Mouse (Mus musculus): ENCODE results near the gene Zfp108. TPM values are rescaled to one million over a fixed set of nuclear protein-coding genes. Genes with fewer than 3 reads are reported as not detected.

The Zfp108 gene
- polyA plus RNA-seq (2011; ENCODE audit: insufficient read depth, insufficient read length, low replicate concordance, missing spikeins), result not detected in 2 replicates

GRCm38 (mm10) chr7:24254633-24255474 is at the start of gene Zfp108:
Gene Zfp108, plus strand, starts transcription at chr7:24254794.
- TF ChIP-seq POLR2A (IDR thresholded peaks at IDR 0.05; ENCODE audit: borderline replicate concordance, control insufficient read depth, low read depth, low read length), result no peak
- TF ChIP-seq CTCF (IDR thresholded peaks at IDR 0.05; ENCODE audit: control insufficient read depth, insufficient read depth, low read length), result no peak
- peak within 1 kb of the TSS; percentile 38 for H3K4me3 ChIP-seq (replicated peaks; ENCODE audit: control insufficient read depth, low read depth, low read length)
- 21% methylated on average over 21 of the region's 21 CpGs for WGBS
- H3K27ac ChIP-seq (ENCODE audit: control insufficient read depth, insufficient read depth, low read depth, low read length, poor library complexity), result no peak within 1 kb of the TSS
- no peaks in the 10 kb centered on the region for H3K4me1 ChIP-seq (ENCODE audit: control insufficient read depth, insufficient read depth, low read length)

- Histone ChIP-seq H3K4me3 (replicated peaks; ENCODE audit: control insufficient read depth, low read depth, low read length) (peak overlapping the region; percentile 60), H3K4me1 (ENCODE audit: control insufficient read depth, insufficient read depth, low read length) (no peaks in the 10 kb centered on the region), H3K27ac (ENCODE audit: control insufficient read depth, insufficient read depth, low read depth, low read length, poor library complexity) (no peak overlapping the region)
- TF ChIP-seq CTCF (IDR thresholded peaks at IDR 0.05; ENCODE audit: control insufficient read depth, insufficient read depth, low read length), result no peak
- no peak for TF ChIP-seq POLR2A (IDR thresholded peaks at IDR 0.05; ENCODE audit: borderline replicate concordance, control insufficient read depth, low read depth, low read length)
- 13% methylated on average over 24 of the region's 24 CpGs for WGBS
These were observed 46.9 kb upstream of the Zfp108 start for GRCm38 (mm10) chr7:24207488-24208261.

DNA sequence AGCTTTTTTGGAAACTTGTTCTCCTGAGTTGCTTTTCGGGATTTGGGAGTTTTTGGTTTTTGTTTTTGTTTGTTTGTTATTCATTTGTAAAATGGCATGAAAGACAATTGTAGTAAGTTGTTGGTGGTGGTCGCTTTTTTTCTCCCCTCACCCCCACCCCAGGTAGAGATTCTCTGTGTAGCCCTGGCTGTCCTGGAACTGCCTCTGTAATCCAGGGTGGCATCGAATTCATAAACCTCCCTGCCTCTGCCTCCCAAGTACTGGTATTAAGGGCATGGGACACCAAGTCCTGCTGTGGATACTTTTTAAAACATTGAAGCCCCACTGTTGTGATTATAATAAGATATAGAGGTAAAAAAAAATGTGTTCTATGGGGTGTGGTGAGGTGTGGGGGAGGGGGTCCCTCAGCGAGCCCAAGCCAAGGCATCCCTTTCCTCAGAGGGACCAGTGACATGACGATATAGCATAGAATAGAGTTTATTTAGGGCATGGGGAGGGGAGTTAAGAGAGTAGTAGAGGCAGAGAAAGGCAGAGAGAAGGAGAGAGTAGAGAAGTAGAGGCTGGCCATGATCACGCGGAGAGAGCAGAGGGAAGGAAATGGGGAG is 46.2 kb upstream of the Zfp108 start:
- 46% methylated on average over 7 of the region's 7 CpGs for WGBS
- no peaks in the 10 kb centered on the region for H3K4me1 ChIP-seq (ENCODE audit: control insufficient read depth, insufficient read depth, low read length)
- TF ChIP-seq CTCF (IDR thresholded peaks at IDR 0.05; ENCODE audit: control insufficient read depth, insufficient read depth, low read length), result no peak
- TF ChIP-seq POLR2A (IDR thresholded peaks at IDR 0.05; ENCODE audit: borderline replicate concordance, control insufficient read depth, low read depth, low read length), result no peak
- no peak overlapping the region for H3K4me3 ChIP-seq (replicated peaks; ENCODE audit: control insufficient read depth, low read depth, low read length)
- H3K27ac ChIP-seq (ENCODE audit: control insufficient read depth, insufficient read depth, low read depth, low read length, poor library complexity), result no peak overlapping the region

GRCm38 (mm10) chr7:24210296-24210695 is 44.3 kb upstream of the Zfp108 start:
- TF ChIP-seq POLR2A (IDR thresholded peaks at IDR 0.05; ENCODE audit: borderline replicate concordance, control insufficient read depth, low read depth, low read length) (no peak), CTCF (IDR thresholded peaks at IDR 0.05; ENCODE audit: control insufficient read depth, insufficient read depth, low read length) (no peak)
- no peak overlapping the region for H3K4me3 ChIP-seq (replicated peaks; ENCODE audit: control insufficient read depth, low read depth, low read length)
- no peak overlapping the region for H3K27ac ChIP-seq (ENCODE audit: control insufficient read depth, insufficient read depth, low read depth, low read length, poor library complexity)
- no peaks in the 10 kb centered on the region for H3K4me1 ChIP-seq (ENCODE audit: control insufficient read depth, insufficient read depth, low read length)
- 72% methylated on average over 2 of the region's 2 CpGs for WGBS

DNA sequence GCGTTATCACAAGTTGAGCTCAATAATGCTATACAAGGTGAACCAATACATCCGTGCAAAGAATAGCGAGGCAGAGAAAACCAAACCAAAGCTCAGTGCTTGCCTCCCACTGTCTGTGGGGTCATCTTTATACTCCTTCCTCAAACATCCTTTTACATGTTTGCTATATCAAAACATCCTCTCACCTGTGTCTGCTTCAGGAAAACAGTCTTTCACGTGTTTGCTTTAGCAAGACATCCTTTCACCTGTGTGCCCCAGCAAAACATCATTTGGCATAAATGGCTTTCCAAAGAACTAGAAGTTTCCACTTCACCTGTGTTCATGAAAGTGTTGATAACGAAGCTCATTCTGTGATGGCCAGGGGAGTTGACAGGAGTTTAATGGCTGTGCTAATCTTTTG is 43.3 kb upstream of the Zfp108 start, which contains the start of gene Zfp111:
Zfp111 (minus strand) TSS at position 101 of the 400 bp plus-strand sequence.
- no peaks in the 10 kb centered on the region for H3K4me1 ChIP-seq (ENCODE audit: control insufficient read depth, insufficient read depth, low read length)
- no peak within 1 kb of the TSS for H3K4me3 ChIP-seq (replicated peaks; ENCODE audit: control insufficient read depth, low read depth, low read length)
- WGBS, result 76% methylated on average over 5 of the region's 5 CpGs
- no peak within 1 kb of the TSS for H3K27ac ChIP-seq (ENCODE audit: control insufficient read depth, insufficient read depth, low read depth, low read length, poor library complexity)
- TF ChIP-seq POLR2A (IDR thresholded peaks at IDR 0.05; ENCODE audit: borderline replicate concordance, control insufficient read depth, low read depth, low read length), result no peak
- TF ChIP-seq CTCF (IDR thresholded peaks at IDR 0.05; ENCODE audit: control insufficient read depth, insufficient read depth, low read length), result no peak

GRCm38 (mm10) chr7:24237040-24237791 is 17.4 kb upstream of the Zfp108 start, which contains the start of gene Zfp109:
Gene Zfp109, minus strand, starts transcription at chr7:24237560.
- WGBS, result 6% methylated on average over 28 of the region's 28 CpGs
- TF ChIP-seq CTCF (IDR thresholded peaks at IDR 0.05; ENCODE audit: control insufficient read depth, insufficient read depth, low read length) (no peak), POLR2A (IDR thresholded peaks at IDR 0.05; ENCODE audit: borderline replicate concordance, control insufficient read depth, low read depth, low read length) (peak; percentile 36; the same call in 1 of the 2 replicates)

GRCm38 (mm10) chr7:24253779-24254615 is 597 bp upstream of the Zfp108 start:
- TF ChIP-seq POLR2A (IDR thresholded peaks at IDR 0.05; ENCODE audit: borderline replicate concordance, control insufficient read depth, low read depth, low read length), result no peak
- TF ChIP-seq CTCF (IDR thresholded peaks at IDR 0.05; ENCODE audit: control insufficient read depth, insufficient read depth, low read length), result no peak
- no peak overlapping the region for H3K4me3 ChIP-seq (replicated peaks; ENCODE audit: control insufficient read depth, low read depth, low read length)
- no peaks in the 10 kb centered on the region for H3K4me1 ChIP-seq (ENCODE audit: control insufficient read depth, insufficient read depth, low read length)
- H3K27ac ChIP-seq (ENCODE audit: control insufficient read depth, insufficient read depth, low read depth, low read length, poor library complexity), result no peak overlapping the region
- WGBS, result 64% methylated on average over 9 of the region's 9 CpGs

More at GRCm38 (mm10) chr7:24237040-24237791, 17.4 kb upstream of the Zfp108 start, which contains the start of gene Zfp109:
- Histone ChIP-seq H3K4me3 (replicated peaks; ENCODE audit: control insufficient read depth, low read depth, low read length) (peak within 1 kb of the TSS; percentile 89), H3K27ac (ENCODE audit: control insufficient read depth, insufficient read depth, low read depth, low read length, poor library complexity) (no peak within 1 kb of the TSS), H3K4me1 (ENCODE audit: control insufficient read depth, insufficient read depth, low read length) (no peaks in the 10 kb centered on the region; the same call in 1 of the 2 replicates)

All from bone marrow, adult 2 months (tissue).